8 mouse cellular contexts compared by ENCODE assay signal in the genomic region with DNA sequence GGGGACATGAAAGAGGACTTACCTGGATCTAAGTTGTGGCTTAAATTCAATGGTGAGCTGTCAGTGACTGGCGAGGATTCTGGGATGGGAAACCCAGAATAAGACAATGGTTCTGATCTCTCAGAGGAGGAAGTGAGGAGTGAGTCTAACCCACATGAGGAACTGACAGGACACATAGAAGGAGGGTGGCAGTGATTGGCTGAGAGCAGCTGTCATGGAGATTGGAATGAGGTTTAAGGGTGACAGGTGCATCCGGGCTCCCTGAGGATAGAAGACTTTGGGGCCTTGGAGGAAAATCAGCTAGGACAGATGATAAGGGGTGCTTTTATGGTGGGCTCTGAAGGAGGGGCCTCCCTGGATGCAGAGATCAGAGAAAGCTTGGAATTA. TPM values are rescaled to one million over a fixed set of nuclear protein-coding genes. Genes with fewer than 3 reads are reported as not detected.
DNase-seq lines count a peak whose midpoint lies in the region; ATAC-seq and TF ChIP-seq lines count a peak whose summit lies in the region.

A gene (minus strand): TSS at position 105 of the 387 bp plus-strand sequence.

- ATAC-seq in heart, embryonic 12.5 days (ENCODE audit: insufficient number of reproducible peaks, low FRiP score), result no peak
- ATAC-seq in forebrain, postnatal 0 days, result no peak
- no peak for ATAC-seq in liver, embryonic 15.5 days (ENCODE audit: insufficient read depth)
- ATAC-seq in stomach, postnatal 0 days (ENCODE audit: low FRiP score, low TSS enrichment), result no peak

- H3K4me3 ChIP-seq in heart, embryonic 12.5 days, result peak within 1 kb of the TSS; percentile 65
- peak within 1 kb of the TSS; percentile 90 for H3K4me3 ChIP-seq in forebrain, postnatal 0 days (ENCODE audit: low read depth, low read length)
- H3K4me3 ChIP-seq in liver, embryonic 15.5 days (replicated peaks), result peak within 1 kb of the TSS; percentile 64
- peak within 1 kb of the TSS; percentile 65 for H3K4me3 ChIP-seq in stomach, postnatal 0 days (ENCODE audit: low read depth, low read length)

- WGBS in heart, embryonic 12.5 days, result 79% methylated on average over 2 of the region's 2 CpGs
- WGBS in forebrain, postnatal 0 days, result 84% methylated on average over 2 of the region's 2 CpGs
- WGBS in liver, embryonic 15.5 days (ENCODE audit: insufficient replicate concordance), result 28% methylated on average over 2 of the region's 2 CpGs
- WGBS in stomach, postnatal 0 days, result 93% methylated on average over 2 of the region's 2 CpGs

- peaks cover 20% of the 10 kb centered on the region for H3K4me1 ChIP-seq in heart, embryonic 12.5 days (replicated peaks)
- H3K4me1 ChIP-seq in forebrain, postnatal 0 days (ENCODE audit: insufficient read depth), result peaks cover 12% of the 10 kb centered on the region; the same call in 1 of the 2 replicates
- H3K4me1 ChIP-seq in liver, embryonic 15.5 days (replicated peaks), result peaks cover 30% of the 10 kb centered on the region
- 0 out of 2 replicates have a peak, but pooled peaks cover 5% of the 10 kb centered on the region for H3K4me1 ChIP-seq in stomach, postnatal 0 days (replicated peaks; ENCODE audit: control insufficient read depth, insufficient read depth)

- peaks cover 14% of the 10 kb centered on the region for H3K36me3 ChIP-seq in heart, embryonic 12.5 days
- peaks cover 7% of the 10 kb centered on the region; the same call in 1 of the 2 replicates for H3K36me3 ChIP-seq in forebrain, postnatal 0 days (ENCODE audit: insufficient read depth)
- no peaks in the 10 kb centered on the region for H3K36me3 ChIP-seq in liver, embryonic 15.5 days (replicated peaks)
- H3K36me3 ChIP-seq in stomach, postnatal 0 days (ENCODE audit: control insufficient read depth, insufficient read depth, low read length), result no peaks in the 10 kb centered on the region

- TF ChIP-seq CTCF in forebrain, postnatal 0 days (IDR thresholded peaks at IDR 0.05; ENCODE audit: low read depth), result no peak
- no peak for TF ChIP-seq CTCF in stomach, postnatal 0 days (IDR thresholded peaks at IDR 0.05; ENCODE audit: low read depth)

- H3K9me3 ChIP-seq in heart, embryonic 12.5 days (replicated peaks), result no peaks in the 10 kb centered on the region
- no peaks in the 10 kb centered on the region for H3K9me3 ChIP-seq in forebrain, postnatal 0 days (ENCODE audit: low read length)
- no peaks in the 10 kb centered on the region for H3K9me3 ChIP-seq in liver, embryonic 15.5 days (replicated peaks)
- H3K9me3 ChIP-seq in stomach, postnatal 0 days (ENCODE audit: control insufficient read depth, low read length), result no peaks in the 10 kb centered on the region

- peak within 1 kb of the TSS; percentile 95 for H3K4me2 ChIP-seq in heart, embryonic 12.5 days
- H3K4me2 ChIP-seq in forebrain, postnatal 0 days (ENCODE audit: low read depth), result peak within 1 kb of the TSS; percentile 87
- peak within 1 kb of the TSS; percentile 74 for H3K4me2 ChIP-seq in liver, embryonic 15.5 days
- H3K4me2 ChIP-seq in stomach, postnatal 0 days (replicated peaks; ENCODE audit: low read depth), result peak within 1 kb of the TSS; percentile 95

- DNase-seq in heart, postnatal 36 days, result no peak
- DNase-seq in adrenal gland, postnatal 10 days, result no peak
- no peak for DNase-seq in forebrain, postnatal 0 days
- DNase-seq in stomach, postnatal 0 days (ENCODE audit: low spot score), result no peak
- DNase-seq in embryo, embryonic 9.5 days (ENCODE audit: extremely low spot score), result no peak
- DNase-seq in frontal cortex, postnatal 14 days (ENCODE audit: low spot score in 2 of 2), result no peak

- TF ChIP-seq EP300 in stomach, postnatal 0 days (optimal IDR thresholded peaks at IDR 0.05), result no peak

- H3K27me3 ChIP-seq in heart, embryonic 12.5 days (replicated peaks), result peaks cover 18% of the 10 kb centered on the region
- no peaks in the 10 kb centered on the region for H3K27me3 ChIP-seq in forebrain, postnatal 0 days (ENCODE audit: insufficient read depth, low read length)
- peaks cover 28% of the 10 kb centered on the region for H3K27me3 ChIP-seq in liver, embryonic 15.5 days
- H3K27me3 ChIP-seq in stomach, postnatal 0 days (ENCODE audit: control insufficient read depth, insufficient read depth, low read length), result no peaks in the 10 kb centered on the region

- H3K9ac ChIP-seq in heart, embryonic 12.5 days, result no peak within 1 kb of the TSS
- H3K9ac ChIP-seq in forebrain, postnatal 0 days, result peak within 1 kb of the TSS; percentile 95
- H3K9ac ChIP-seq in liver, embryonic 15.5 days, result no peak within 1 kb of the TSS
- peak within 1 kb of the TSS; percentile 53; the same call in 1 of the 2 replicates for H3K9ac ChIP-seq in stomach, postnatal 0 days (ENCODE audit: low read length)

- intact Hi-C loops in heart, postnatal 36 days (cut with DNase I), result no loop called here

- 0 out of 2 replicates have a peak within 1 kb of the TSS, but pooled peaks have one; percentile 43 for H3K27ac ChIP-seq in heart, embryonic 12.5 days (ENCODE audit: poor library complexity, severe bottlenecking)
- H3K27ac ChIP-seq in forebrain, postnatal 0 days (ENCODE audit: low read depth, low read length), result peak within 1 kb of the TSS; percentile 84; the same call in 1 of the 2 replicates
- peak within 1 kb of the TSS; percentile 65 for H3K27ac ChIP-seq in liver, embryonic 15.5 days (replicated peaks)
- 0 out of 2 replicates have a peak within 1 kb of the TSS, but pooled peaks have one; percentile 67 for H3K27ac ChIP-seq in stomach, postnatal 0 days (replicated peaks)

RNA-seq across cellular contexts. Expression of the gene that starts here (rescaled TPM):
- 1.5 and 1.9 TPM in 2 replicates for polyA plus RNA-seq in heart, embryonic 12.5 days (2016; fragmentation: Nextera tagmentation; extraction: Ambion mirVana)
- under 1 TPM; 0.43 to 0.83 TPM for total RNA-seq in heart, postnatal 36 days (2021)
- total RNA-seq in adrenal gland, postnatal 10 days (2021), result 10 to 100 TPM; 29.1 to 30.7 TPM
- 38.4 and 43.8 TPM in 2 replicates for total RNA-seq in forebrain, postnatal 0 days (2014; rRNA removed)
- polyA plus RNA-seq in forebrain, postnatal 0 days (2015; fragmentation: Nextera tagmentation; extraction: Ambion mirVana), result 21.0 and 22.7 TPM in 2 replicates
- polyA plus RNA-seq in liver, embryonic 15.5 days (2015; fragmentation: Nextera tagmentation; extraction: Ambion mirVana), result 2.1 and 2.3 TPM in 2 replicates
- 0.92 and 1.1 TPM in 2 replicates for polyA plus RNA-seq in stomach, postnatal 0 days (2015; fragmentation: Nextera tagmentation; extraction: Ambion mirVana)

Comparison
In these comparisons a context has a peak if more than half of its experiments do, and no peak if none do; other contexts are left out.
1. RNA of the gene that starts here (total RNA-seq): 38.4 to 43.8 TPM in forebrain, postnatal 0 days and 29.1 to 30.7 TPM in adrenal gland, postnatal 10 days; 0.43 to 0.83 TPM in heart, postnatal 36 days; every median in the first group is over 10 times any median in the second.
2. H3K9ac ChIP-seq: peak in forebrain, postnatal 0 days (single experiment) and stomach, postnatal 0 days (single experiment); none in heart, embryonic 12.5 days (single experiment) and liver, embryonic 15.5 days (single experiment).
3. Peak in every context shown above with its lines, with median percentiles within 50 percentile points of each other: H3K27ac ChIP-seq, H3K4me2 ChIP-seq and H3K4me3 ChIP-seq.